Mouse (Mus musculus) cerebellum, adult 8-10 months (tissue): ENCODE measurements around the gene Ccl2.

Source experiments
- DNase-seq: peaks from one replicate; pipeline ENCODE4 v3.0.0; 2022

The Ccl2 gene

GRCm38 (mm10) chr11:82038535-82038934, 3.2 kb downstream of the Ccl2 start, which contains the start of gene Gm17268:
Gm17268 (minus strand) TSS chr11:82038562.
- DNase-seq = no peak

- DNase-seq = no peak
These were observed 3.8 kb downstream of the Ccl2 start for GRCm38 (mm10) chr11:82039132-82039660.

- no peak for DNase-seq
These were observed 6.3 kb downstream of the Ccl2 start for GRCm38 (mm10) chr11:82041671-82042080.

GRCm38 (mm10) chr11:82045471-82045870, 10.1 kb downstream of the Ccl2 start, which contains the start of gene Ccl7:
Ccl7 (plus strand) TSS chr11:82045712.
- DNase-seq = no peak

GRCm38 (mm10) chr11:82047746-82048415, 12.5 kb downstream of the Ccl2 start:
- no peak for DNase-seq

- DNase-seq = no peak
These were observed 18.5 kb downstream of the Ccl2 start for GRCm38 (mm10) chr11:82053849-82054248.

- DNase-seq = no peak
These were observed 22.3 kb downstream of the Ccl2 start, which contains the start of gene Ccl11 for GRCm38 (mm10) chr11:82057646-82058045. Ccl11 (plus strand) TSS chr11:82057823.

GRCm38 (mm10) chr11:82062226-82062625, 26.9 kb downstream of the Ccl2 start:
- DNase-seq = no peak

GRCm38 (mm10) chr11:82063454-82063853, 28.1 kb downstream of the Ccl2 start:
- no peak for DNase-seq

GRCm38 (mm10) chr11:82066953-82067571, 31.7 kb downstream of the Ccl2 start:
- DNase-seq = no peak

GRCm38 (mm10) chr11:82071076-82071475, 35.7 kb downstream of the Ccl2 start:
- DNase-seq = no peak

GRCm38 (mm10) chr11:82072374-82072773, 37.0 kb downstream of the Ccl2 start:
- DNase-seq = no peak

GRCm38 (mm10) chr11:82072984-82073383, 37.6 kb downstream of the Ccl2 start:
- DNase-seq = no peak

GRCm38 (mm10) chr11:82073686-82074085, 38.3 kb downstream of the Ccl2 start:
- no peak for DNase-seq

- no peak for DNase-seq
These were observed 41.7 kb downstream of the Ccl2 start for GRCm38 (mm10) chr11:82077031-82077430.

GRCm38 (mm10) chr11:82078136-82078730, 42.9 kb downstream of the Ccl2 start:
- DNase-seq = no peak

GRCm38 (mm10) chr11:82080865-82081264, 45.5 kb downstream of the Ccl2 start:
- DNase-seq = no peak

GRCm38 (mm10) chr11:82084360-82084759, 49.0 kb downstream of the Ccl2 start:
- DNase-seq = no peak
